Mouse (Mus musculus): Measurements from ENCODE around the gene Gpank1.
A peak's percentile ranks its signal among the peaks of the same experiment; 100 is the strongest.

Gene Gpank1

GRCm38 (mm10) chr17:35111774-35112173, 9.5 kb upstream of the Gpank1 start:
- peak; percentile 48; the same call in 1 of the 2 replicates for TF ChIP-seq GATA4 (IDR thresholded peaks at IDR 0.05; ENCODE audit: insufficient replicate concordance, low read length)

GRCm38 (mm10) chr17:35115046-35116019, 5.9 kb upstream of the Gpank1 start, which contains the start of gene Ly6g5b:
Gene Ly6g5b, minus strand, starts transcription at chr17:35115428.
- no peak for TF ChIP-seq GATA4 (IDR thresholded peaks at IDR 0.05; ENCODE audit: insufficient replicate concordance, low read length)

GRCm38 (mm10) chr17:35120745-35121142, 511 bp upstream of the Gpank1 start:
- TF ChIP-seq GATA4 (IDR thresholded peaks at IDR 0.05; ENCODE audit: insufficient replicate concordance, low read length) = no peak

GRCm38 (mm10) chr17:35121871-35122303, 632 bp downstream of the Gpank1 start, which contains the start of gene Csnk2b:
Gene Csnk2b, minus strand, starts transcription at chr17:35122053.
- no peak for TF ChIP-seq GATA4 (IDR thresholded peaks at IDR 0.05; ENCODE audit: insufficient replicate concordance, low read length)

GRCm38 (mm10) chr17:35125081-35125480, 3.8 kb downstream of the Gpank1 start:
- TF ChIP-seq GATA4 (IDR thresholded peaks at IDR 0.05; ENCODE audit: insufficient replicate concordance, low read length) = no peak

GRCm38 (mm10) chr17:35125578-35125977, 4.3 kb downstream of the Gpank1 start:
- TF ChIP-seq GATA4 (IDR thresholded peaks at IDR 0.05; ENCODE audit: insufficient replicate concordance, low read length) = no peak

GRCm38 (mm10) chr17:35126206-35126611, 5.0 kb downstream of the Gpank1 start, which contains the start of gene D17H6S53E:
Gene D17H6S53E, plus strand, starts transcription at chr17:35126373.
- peak; percentile 32; the same call in 1 of the 2 replicates for TF ChIP-seq GATA4 (IDR thresholded peaks at IDR 0.05; ENCODE audit: insufficient replicate concordance, low read length)

GRCm38 (mm10) chr17:35127017-35127416, 5.8 kb downstream of the Gpank1 start:
- TF ChIP-seq GATA4 (IDR thresholded peaks at IDR 0.05; ENCODE audit: insufficient replicate concordance, low read length) = no peak

GRCm38 (mm10) chr17:35128996-35129395, 7.7 kb downstream of the Gpank1 start:
- no peak for TF ChIP-seq GATA4 (IDR thresholded peaks at IDR 0.05; ENCODE audit: insufficient replicate concordance, low read length)

- TF ChIP-seq GATA4 (IDR thresholded peaks at IDR 0.05; ENCODE audit: insufficient replicate concordance, low read length) = no peak
Observed at GRCm38 (mm10) chr17:35131038-35131437, 9.8 kb downstream of the Gpank1 start.

- no peak for TF ChIP-seq GATA4 (IDR thresholded peaks at IDR 0.05; ENCODE audit: insufficient replicate concordance, low read length)
Observed at GRCm38 (mm10) chr17:35131500-35132173, 10.4 kb downstream of the Gpank1 start, which contains the start of gene Apom. Gene Apom, minus strand, starts transcription at chr17:35132050.

- TF ChIP-seq GATA4 (IDR thresholded peaks at IDR 0.05; ENCODE audit: insufficient replicate concordance, low read length) = no peak
Observed at GRCm38 (mm10) chr17:35132174-35132560, 10.9 kb downstream of the Gpank1 start.

- TF ChIP-seq GATA4 (IDR thresholded peaks at IDR 0.05; ENCODE audit: insufficient replicate concordance, low read length) = no peak
Observed at GRCm38 (mm10) chr17:35133517-35133916, 12.3 kb downstream of the Gpank1 start.

GRCm38 (mm10) chr17:35134801-35135590, 13.7 kb downstream of the Gpank1 start, which contains the start of gene Bag6:
Gene Bag6, plus strand, starts transcription at chr17:35135178.
- peak; percentile 47; the same call in 1 of the 2 replicates for TF ChIP-seq GATA4 (IDR thresholded peaks at IDR 0.05; ENCODE audit: insufficient replicate concordance, low read length)

Data from liver, adult (tissue).